Mouse (Mus musculus): ENCODE measurements around the gene Hectd2. TPM values are rescaled to one million over a fixed set of nuclear protein-coding genes. Genes with fewer than 3 reads are reported as not detected.

Hectd2 gene
- polyA plus RNA-seq, 2 experiments: 4.3 to 6.9 TPM

DNA sequence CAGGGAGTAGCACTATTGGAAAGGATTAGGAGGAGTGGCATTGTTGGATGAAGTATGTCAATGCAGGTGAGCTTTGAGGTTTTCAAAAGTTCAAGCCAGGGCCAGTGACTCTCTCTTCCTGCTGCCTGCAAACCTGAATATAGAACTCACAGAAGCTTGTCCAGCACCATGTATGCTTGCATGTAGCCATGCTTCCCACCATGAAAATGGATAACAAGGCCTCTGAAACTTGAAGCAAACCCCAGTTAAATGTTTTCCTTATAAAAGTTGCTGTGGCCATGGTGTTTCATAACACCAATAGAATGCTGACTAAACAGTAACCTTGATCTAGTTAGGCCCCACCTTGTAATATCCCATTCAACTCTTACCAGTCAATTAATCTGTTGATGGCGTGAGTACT lies 27.7 kb downstream of the Hectd2 start:
- TF ChIP-seq POLR2A (IDR thresholded peaks at IDR 0.05; ENCODE audit: borderline replicate concordance, extremely low read depth, insufficient read depth, insufficient read length): no peak
- Histone ChIP-seq H3K9ac (ENCODE audit: low read depth, low read length, severe bottlenecking) (no peak overlapping the region), H3K9me3 (ENCODE audit: control insufficient read depth, low read length) (no peaks in the 10 kb centered on the region), H3K27ac (replicated peaks; ENCODE audit: low read depth, low read length) (no peak overlapping the region), H3K27me3 (ENCODE audit: control insufficient read depth, insufficient read depth, low read length) (no peaks in the 10 kb centered on the region), H3K4me3 (replicated peaks; ENCODE audit: low read length) (no peak overlapping the region), H3K36me3 (ENCODE audit: control insufficient read depth, insufficient read depth, low read length) (no peaks in the 10 kb centered on the region), H3K4me2 (replicated peaks; ENCODE audit: low read depth, low read length, severe bottlenecking) (no peak overlapping the region), H3K4me1 (ENCODE audit: control insufficient read depth, insufficient read depth, low read length) (no peaks in the 10 kb centered on the region)
- DNase-seq (ENCODE audit: low spot score) (no peak), ATAC-seq (ENCODE audit: low FRiP score, low read depth) (no peak)
- WGBS: 73% methylated on average over 1 of the region's 1 CpGs

DNA sequence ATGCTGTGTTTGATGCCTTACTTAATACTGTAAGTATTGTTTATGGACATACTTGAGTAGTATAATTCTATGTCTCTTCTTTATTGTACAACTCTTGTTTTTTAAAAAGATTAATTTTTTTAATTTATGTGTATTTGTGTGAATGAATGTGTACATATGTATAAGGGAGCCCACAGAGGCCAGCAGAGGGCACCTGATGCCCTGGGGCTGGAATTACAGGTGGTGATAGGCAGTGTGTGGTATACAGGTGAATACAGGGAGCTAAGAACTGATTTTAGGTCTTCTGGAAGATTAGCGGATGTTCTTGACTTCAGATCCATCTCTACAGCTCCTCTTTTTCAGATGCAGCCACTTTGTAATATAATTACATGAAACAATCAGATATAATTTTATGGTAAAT lies 31.1 kb downstream of the Hectd2 start:
- Histone ChIP-seq H3K4me3 (replicated peaks; ENCODE audit: low read length) (no peak overlapping the region), H3K4me1 (ENCODE audit: control insufficient read depth, insufficient read depth, low read length) (no peaks in the 10 kb centered on the region), H3K9ac (ENCODE audit: low read depth, low read length, severe bottlenecking) (no peak overlapping the region), H3K4me2 (replicated peaks; ENCODE audit: low read depth, low read length, severe bottlenecking) (no peak overlapping the region), H3K36me3 (ENCODE audit: control insufficient read depth, insufficient read depth, low read length) (no peaks in the 10 kb centered on the region), H3K9me3 (ENCODE audit: control insufficient read depth, low read length) (no peaks in the 10 kb centered on the region), H3K27ac (replicated peaks; ENCODE audit: low read depth, low read length) (no peak overlapping the region), H3K27me3 (ENCODE audit: control insufficient read depth, insufficient read depth, low read length) (no peaks in the 10 kb centered on the region)
- ATAC-seq (ENCODE audit: low FRiP score, low read depth) (no peak), DNase-seq (ENCODE audit: low spot score) (no peak)
- TF ChIP-seq POLR2A (IDR thresholded peaks at IDR 0.05; ENCODE audit: borderline replicate concordance, extremely low read depth, insufficient read depth, insufficient read length): no peak
- 92% methylated on average over 1 of the region's 1 CpGs for WGBS

DNA sequence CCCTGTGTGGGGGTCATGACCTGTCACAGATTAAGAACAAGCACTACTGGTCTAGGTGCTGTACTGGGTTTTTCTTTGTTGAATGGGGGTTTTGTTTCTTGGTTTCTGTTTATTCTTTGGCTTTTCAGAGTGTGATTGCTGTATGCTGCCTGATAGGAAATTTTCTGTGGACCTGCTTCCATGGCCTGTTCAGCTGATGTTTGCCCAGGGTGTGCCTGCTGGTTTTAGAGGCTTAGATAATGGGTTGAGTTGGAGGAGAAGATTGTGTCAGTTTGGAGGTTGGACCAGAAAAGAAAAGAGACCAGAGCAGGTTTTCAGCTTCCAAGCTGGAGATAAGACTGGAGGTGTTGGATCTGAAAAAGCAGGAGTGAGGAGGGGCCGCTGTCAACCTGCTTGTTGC lies 40.0 kb downstream of the Hectd2 start:
- Histone ChIP-seq H3K9me3 (ENCODE audit: control insufficient read depth, low read length) (no peaks in the 10 kb centered on the region), H3K4me3 (replicated peaks; ENCODE audit: low read length) (no peak overlapping the region), H3K4me2 (replicated peaks; ENCODE audit: low read depth, low read length, severe bottlenecking) (no peak overlapping the region), H3K27me3 (ENCODE audit: control insufficient read depth, insufficient read depth, low read length) (no peaks in the 10 kb centered on the region), H3K36me3 (ENCODE audit: control insufficient read depth, insufficient read depth, low read length) (no peaks in the 10 kb centered on the region), H3K9ac (ENCODE audit: low read depth, low read length, severe bottlenecking) (no peak overlapping the region), H3K27ac (replicated peaks; ENCODE audit: low read depth, low read length) (no peak overlapping the region), H3K4me1 (ENCODE audit: control insufficient read depth, insufficient read depth, low read length) (no peaks in the 10 kb centered on the region)
- 72% methylated on average over 1 of the region's 1 CpGs for WGBS
- no peak for TF ChIP-seq POLR2A (IDR thresholded peaks at IDR 0.05; ENCODE audit: borderline replicate concordance, extremely low read depth, insufficient read depth, insufficient read length)
- ATAC-seq (ENCODE audit: low FRiP score, low read depth) (no peak), DNase-seq (ENCODE audit: low spot score) (no peak)

DNA sequence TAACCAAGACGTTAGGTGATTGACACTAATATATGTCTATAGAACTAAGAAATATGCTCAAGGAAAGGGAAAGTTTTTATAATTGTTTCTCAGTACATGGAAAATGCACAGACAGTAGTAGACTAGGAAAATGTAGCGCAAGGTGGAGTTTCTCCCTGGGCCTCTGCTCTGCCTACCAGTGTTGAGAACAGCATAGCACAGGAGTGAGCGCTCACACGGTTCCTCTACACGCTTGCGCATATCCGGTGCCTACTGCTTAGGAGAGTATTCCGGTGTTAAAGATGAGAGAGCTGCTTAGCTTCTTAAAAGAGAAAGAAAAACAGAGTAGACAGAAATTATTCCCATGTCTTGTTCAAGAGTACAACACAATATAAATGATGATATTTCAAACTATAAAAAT lies 47.4 kb downstream of the Hectd2 start:
- 90% methylated on average over 8 of the region's 8 CpGs for WGBS
- no peaks in the 10 kb centered on the region for H3K9me3 ChIP-seq (ENCODE audit: control insufficient read depth, low read length)
- no peak for DNase-seq (ENCODE audit: low spot score)
- no peaks in the 10 kb centered on the region for H3K36me3 ChIP-seq (ENCODE audit: control insufficient read depth, insufficient read depth, low read length)
- H3K27me3 ChIP-seq (ENCODE audit: control insufficient read depth, insufficient read depth, low read length): no peaks in the 10 kb centered on the region
- no peak overlapping the region for H3K4me2 ChIP-seq (replicated peaks; ENCODE audit: low read depth, low read length, severe bottlenecking)
- H3K27ac ChIP-seq (replicated peaks; ENCODE audit: low read depth, low read length): no peak overlapping the region
- no peaks in the 10 kb centered on the region for H3K4me1 ChIP-seq (ENCODE audit: control insufficient read depth, insufficient read depth, low read length)
- ATAC-seq (ENCODE audit: low FRiP score, low read depth): no peak
- no peak overlapping the region for H3K4me3 ChIP-seq (replicated peaks; ENCODE audit: low read length)
- no peak overlapping the region for H3K9ac ChIP-seq (ENCODE audit: low read depth, low read length, severe bottlenecking)
- TF ChIP-seq POLR2A (IDR thresholded peaks at IDR 0.05; ENCODE audit: borderline replicate concordance, extremely low read depth, insufficient read depth, insufficient read length): no peak

DNA sequence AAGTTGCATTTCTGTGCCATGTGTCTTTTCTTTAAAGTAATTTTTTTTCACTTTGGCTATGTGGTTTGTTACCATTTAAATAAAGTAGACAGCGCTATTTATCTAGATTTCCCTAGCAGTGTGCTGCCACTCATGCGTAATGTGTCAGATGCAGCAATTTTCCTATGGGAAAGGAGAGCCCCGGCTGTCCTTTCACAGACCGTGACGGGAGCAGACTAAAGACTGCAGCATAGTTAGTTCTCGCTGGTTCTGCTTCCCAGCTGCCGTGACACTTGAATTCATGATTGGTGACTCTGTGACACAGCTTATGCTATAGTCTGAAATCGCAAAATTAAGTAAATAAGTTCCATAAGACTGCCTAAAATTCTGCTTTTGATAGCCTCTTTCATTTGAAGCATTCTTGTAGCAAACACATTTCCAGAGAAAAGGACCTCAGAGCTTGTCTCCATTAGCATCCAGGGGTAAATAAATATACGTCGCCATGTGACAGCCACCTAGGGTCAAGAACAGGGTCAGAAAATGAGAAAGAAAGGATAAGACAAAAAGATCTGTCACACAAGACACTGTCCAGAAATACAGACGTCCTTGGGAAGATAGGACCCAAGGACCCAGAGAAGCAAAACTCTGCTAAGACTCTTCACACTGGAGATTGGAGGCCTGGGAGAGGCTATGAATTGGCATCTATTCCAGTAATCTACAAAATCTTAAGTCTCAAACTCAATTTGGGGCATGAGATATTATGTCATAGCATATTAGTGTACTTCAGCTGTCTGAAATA lies 48.3 kb downstream of the Hectd2 start:
- H3K4me3 ChIP-seq (replicated peaks; ENCODE audit: low read length): no peak overlapping the region
- no peak overlapping the region for H3K9ac ChIP-seq (ENCODE audit: low read depth, low read length, severe bottlenecking)
- DNase-seq (ENCODE audit: low spot score) (no peak), ATAC-seq (ENCODE audit: low FRiP score, low read depth) (no peak)
- WGBS: 66% methylated on average over 11 of the region's 11 CpGs
- H3K9me3 ChIP-seq (ENCODE audit: control insufficient read depth, low read length): no peaks in the 10 kb centered on the region
- no peaks in the 10 kb centered on the region for H3K36me3 ChIP-seq (ENCODE audit: control insufficient read depth, insufficient read depth, low read length)
- no peak overlapping the region for H3K4me2 ChIP-seq (replicated peaks; ENCODE audit: low read depth, low read length, severe bottlenecking)
- no peaks in the 10 kb centered on the region for H3K4me1 ChIP-seq (ENCODE audit: control insufficient read depth, insufficient read depth, low read length)
- no peaks in the 10 kb centered on the region for H3K27me3 ChIP-seq (ENCODE audit: control insufficient read depth, insufficient read depth, low read length)
- no peak for TF ChIP-seq POLR2A (IDR thresholded peaks at IDR 0.05; ENCODE audit: borderline replicate concordance, extremely low read depth, insufficient read depth, insufficient read length)
- H3K27ac ChIP-seq (replicated peaks; ENCODE audit: low read depth, low read length): no peak overlapping the region

Data from limb, embryonic 14.5 days (tissue).